Mouse (Mus musculus) forebrain, embryonic 14.5 days (tissue): ENCODE results near the gene Cyp2a4. TPM values are rescaled to one million over a fixed set of nuclear protein-coding genes. Genes with fewer than 3 reads are reported as not detected.
"Not testable (repeated sequence)": the region's sequence is repeated elsewhere in the genome, so short reads cannot be mapped to it uniquely, and the experiment has no call there.

Source experiments
- ATAC-seq: fragments of 200-750 bp; cut with Nextera tagmentation; 2 replicates; pipeline ENCODE4 v1.8.0; 2017; ENCODE audit warnings: mild to moderate bottlenecking, moderate library complexity
- DNase-seq: peaks from one replicate; pipeline ENCODE4 v3.0.0-alpha.2; 2015; ENCODE audit warnings: low spot score
- H3K27ac ChIP-seq: fragments of 300-500 bp; sonication (generic); 2 replicates; pipeline ENCODE4 v1.5.1; 2014; ENCODE audit warnings: low read depth, mild to moderate bottlenecking, control low read depth, low read length, moderate library complexity
- H3K27me3 ChIP-seq: fragments of 300-500 bp; sonication (generic); replicated peaks from 2 replicates; pipeline ENCODE4 v1.6.1; 2014; ENCODE audit warnings: low read length, control low read depth, mixed read lengths; ENCODE audit not compliant: control insufficient read depth, insufficient read depth
- H3K36me3 ChIP-seq: fragments of 300-500 bp; sonication (generic); 2 replicates; pipeline ENCODE4 v1.6.1; 2014; ENCODE audit warnings: low read length, control low read depth; ENCODE audit not compliant: control insufficient read depth, insufficient read depth
- H3K4me1 ChIP-seq: fragments of 300-500 bp; sonication (generic); 2 replicates; pipeline ENCODE4 v1.6.1; 2014; ENCODE audit warnings: antibody characterized with exemption, low read length, control low read depth; ENCODE audit not compliant: control insufficient read depth, insufficient read depth
- H3K4me2 ChIP-seq: fragments of 300-500 bp; sonication (generic); 2 replicates; pipeline ENCODE4 v1.6.1; 2014; ENCODE audit warnings: mild to moderate bottlenecking, control low read depth, low read length
- H3K4me3 ChIP-seq: fragments of 300-500 bp; sonication (generic); 2 replicates; pipeline ENCODE4 v1.5.1; 2014; ENCODE audit warnings: low read depth, low read length, control low read depth
- H3K9ac ChIP-seq: fragments of 300-500 bp; sonication (generic); 2 replicates; pipeline ENCODE4 v1.6.1; 2014; ENCODE audit warnings: mild to moderate bottlenecking, low read length, control low read depth, moderate library complexity
- H3K9me3 ChIP-seq: fragments of 300-500 bp; sonication (generic); replicated peaks from 2 replicates; pipeline ENCODE4 v1.6.1; 2016; ENCODE audit warnings: low read length, control low read depth, mixed read lengths; ENCODE audit not compliant: control insufficient read depth
- WGBS: fragments of 180-500 bp; shearing (Covaris S2); extraction: QIAGEN DNeasy Blood & Tissue Kit; methylation state at CpG from one replicate; pipeline ENCODE4 v1.1.7; 2014; 5-methylcytosine and 5-hydroxymethylcytosine counted together
- polyA plus RNA-seq: library from polyadenylated mRNA; unstranded; fragments of >200 nt; fragmentation: Nextera tagmentation; extraction: Ambion mirVana; gene quantifications from 2 replicates; pipeline ENCODE4 v1.2.1, GENCODE M21; 2014

The Cyp2a4 gene
- not detected in 2 replicates for polyA plus RNA-seq

DNA sequence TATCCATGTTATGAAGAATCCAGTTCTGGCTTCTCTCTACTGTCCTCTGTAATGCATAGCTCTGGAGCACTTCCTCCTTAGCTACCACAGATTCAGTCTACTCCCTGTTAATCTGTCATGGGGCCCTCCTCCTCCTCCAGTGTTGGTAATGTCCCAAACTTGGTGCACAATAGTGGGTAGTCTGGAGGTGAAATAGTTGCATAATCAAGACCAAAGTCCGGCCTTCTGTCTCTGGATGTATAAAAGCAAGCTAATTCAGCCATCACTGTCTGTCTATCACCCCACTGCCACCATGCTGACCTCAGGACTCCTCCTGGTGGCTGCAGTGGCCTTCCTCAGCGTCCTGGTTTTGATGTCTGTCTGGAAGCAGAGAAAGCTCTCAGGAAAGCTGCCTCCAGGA lies at the start of gene Cyp2a4:
Gene Cyp2a4, plus strand, starts transcription at position 244 of the 400 bp plus-strand sequence.
- not testable (repeated sequence) for H3K9me3 ChIP-seq, H3K36me3 ChIP-seq, H3K27ac ChIP-seq, ATAC-seq, H3K4me2 ChIP-seq, DNase-seq, H3K4me3 ChIP-seq, H3K4me1 ChIP-seq, H3K27me3 ChIP-seq, H3K9ac ChIP-seq
- WGBS: 54% methylated on average over 2 of the region's 2 CpGs

DNA sequence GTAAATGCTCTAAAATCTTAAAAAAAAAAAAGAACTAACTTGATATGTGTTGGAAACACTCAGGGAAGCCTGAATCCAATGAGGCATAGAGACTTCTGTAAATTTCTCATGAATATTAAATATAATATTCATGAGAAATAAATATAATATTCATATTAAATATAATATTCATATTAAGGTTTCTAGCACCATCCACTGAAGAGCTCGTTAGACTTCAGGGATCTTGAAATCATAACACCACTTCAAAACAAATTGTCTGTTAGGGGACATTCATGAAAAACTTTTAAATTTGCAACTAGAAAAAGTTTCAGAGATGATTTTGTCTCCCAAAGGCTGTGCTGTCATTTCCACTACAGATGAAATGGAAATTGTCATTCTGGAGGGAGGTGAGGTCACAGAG lies 46.9 kb upstream of the Cyp2a4 start, which contains the start of gene Vmn1r184:
Gene Vmn1r184, plus strand, starts transcription at position 301 of the 400 bp plus-strand sequence.
- not testable (repeated sequence) for H3K36me3 ChIP-seq, DNase-seq, H3K4me1 ChIP-seq, H3K9ac ChIP-seq, H3K9me3 ChIP-seq, H3K4me2 ChIP-seq, ATAC-seq, H3K4me3 ChIP-seq, H3K27me3 ChIP-seq, H3K27ac ChIP-seq
- 64% methylated on average over 1 of the region's 1 CpGs for WGBS

DNA sequence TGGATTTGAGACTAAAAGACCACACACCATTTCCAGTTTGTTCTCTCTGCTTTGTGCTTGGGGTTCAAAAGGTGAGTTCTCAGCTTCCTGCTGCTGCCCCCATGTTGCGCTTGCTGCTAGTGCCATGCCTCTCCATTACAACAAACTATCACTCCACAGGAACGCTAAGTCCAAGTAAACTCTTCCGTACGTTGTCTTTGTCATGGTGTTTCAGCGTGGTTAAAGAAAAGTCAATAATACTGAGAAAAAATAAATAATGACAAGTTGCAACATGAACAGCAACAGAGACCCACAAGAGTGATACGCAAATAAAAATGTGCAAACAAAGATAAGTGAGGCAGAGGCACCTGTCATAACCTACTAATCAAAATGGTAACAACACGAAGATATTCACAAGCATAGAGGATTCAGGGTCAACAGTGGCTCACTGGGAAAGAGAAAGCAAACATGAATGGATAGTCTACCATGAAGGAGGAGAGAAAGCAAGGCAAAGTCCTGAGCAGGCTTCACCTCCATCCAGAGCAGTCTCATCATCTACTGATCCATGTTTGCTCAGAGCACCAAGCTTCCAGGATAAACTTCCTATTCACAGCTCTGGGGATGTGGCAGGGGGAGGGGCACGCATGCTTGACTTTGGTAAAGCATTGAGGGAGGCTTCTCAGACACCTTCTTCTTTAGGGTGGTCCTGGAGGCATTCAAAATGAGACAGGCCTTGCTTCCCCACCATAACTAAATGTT lies 3.4 kb upstream of the Cyp2a4 start:
- H3K27ac ChIP-seq, H3K4me3 ChIP-seq, H3K9ac ChIP-seq, H3K4me1 ChIP-seq, H3K4me2 ChIP-seq, H3K36me3 ChIP-seq, H3K9me3 ChIP-seq, ATAC-seq, DNase-seq, H3K27me3 ChIP-seq: not testable (repeated sequence)
- WGBS: 86% methylated on average over 8 of the region's 8 CpGs

DNA sequence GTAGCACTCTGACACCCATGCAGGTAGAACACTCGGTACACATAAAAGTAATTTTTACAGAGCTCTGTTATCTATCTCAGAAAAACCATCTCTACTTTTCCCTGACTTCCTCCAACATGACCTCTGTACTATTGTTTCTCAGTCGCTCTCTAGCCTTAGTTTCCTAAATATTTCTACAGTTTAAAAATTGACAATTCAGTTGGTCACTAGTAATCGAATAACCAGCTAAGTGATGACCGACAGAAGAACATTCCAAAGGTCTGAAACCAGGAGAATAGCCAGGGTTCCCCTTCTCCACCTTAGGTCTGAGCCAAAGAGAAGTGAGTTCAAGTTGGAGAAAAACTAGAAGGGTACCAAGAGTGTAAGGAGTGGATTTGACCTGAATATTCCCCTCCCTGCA lies 4.8 kb downstream of the Cyp2a4 start:
- H3K9me3 ChIP-seq, H3K36me3 ChIP-seq, ATAC-seq, H3K27ac ChIP-seq, H3K9ac ChIP-seq, H3K4me3 ChIP-seq, H3K4me1 ChIP-seq, H3K4me2 ChIP-seq, H3K27me3 ChIP-seq, DNase-seq: not testable (repeated sequence)
- WGBS: 87% methylated on average over 4 of the region's 4 CpGs

DNA sequence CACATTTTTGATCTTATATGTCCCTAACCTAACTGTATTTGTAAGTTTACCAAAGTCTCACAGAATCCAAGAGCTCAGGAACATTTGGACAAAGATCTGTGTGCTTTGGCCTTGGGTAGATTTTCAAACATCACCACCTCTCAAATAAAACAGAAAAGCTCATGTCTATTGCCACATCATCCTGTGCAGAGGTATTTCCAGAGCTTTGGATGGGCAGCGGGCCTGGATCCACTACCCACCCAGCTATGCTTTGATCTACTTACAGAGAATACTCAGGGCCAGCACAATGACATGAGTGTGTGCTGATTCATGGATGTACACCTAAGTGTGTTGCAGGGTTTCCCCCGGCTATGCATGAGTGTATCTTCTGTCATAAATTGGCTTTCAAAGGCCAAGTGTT lies 8.2 kb downstream of the Cyp2a4 start:
- not testable (repeated sequence) for H3K4me2 ChIP-seq, H3K4me3 ChIP-seq, H3K9me3 ChIP-seq, H3K36me3 ChIP-seq, H3K27me3 ChIP-seq, H3K4me1 ChIP-seq, ATAC-seq, DNase-seq, H3K9ac ChIP-seq, H3K27ac ChIP-seq
- 89% methylated on average over 2 of the region's 2 CpGs for WGBS

DNA sequence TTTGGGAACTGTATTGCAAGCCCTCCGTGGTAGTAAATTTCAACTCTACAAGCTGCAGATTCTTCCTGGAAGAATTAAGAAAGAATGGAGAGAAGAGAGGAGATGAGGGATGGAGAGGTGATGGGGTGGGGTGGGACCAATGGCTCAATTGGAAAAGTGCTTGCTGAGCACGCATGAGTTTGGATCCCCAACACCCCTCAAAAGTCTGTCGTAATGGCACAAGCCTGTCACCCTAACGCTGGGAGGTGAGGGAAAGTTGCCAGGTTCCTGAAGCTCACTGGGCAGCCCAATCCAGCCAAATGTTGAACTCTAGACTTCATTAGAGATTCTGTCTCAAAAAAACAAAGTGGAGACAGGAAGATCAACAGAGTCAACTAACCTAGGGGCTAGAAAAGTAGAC lies 8.8 kb downstream of the Cyp2a4 start:
- H3K9ac ChIP-seq, H3K4me1 ChIP-seq, H3K27ac ChIP-seq, H3K4me3 ChIP-seq, H3K27me3 ChIP-seq, H3K36me3 ChIP-seq, H3K9me3 ChIP-seq, ATAC-seq, H3K4me2 ChIP-seq, DNase-seq: not testable (repeated sequence)
- WGBS: 84% methylated on average over 4 of the region's 4 CpGs

DNA sequence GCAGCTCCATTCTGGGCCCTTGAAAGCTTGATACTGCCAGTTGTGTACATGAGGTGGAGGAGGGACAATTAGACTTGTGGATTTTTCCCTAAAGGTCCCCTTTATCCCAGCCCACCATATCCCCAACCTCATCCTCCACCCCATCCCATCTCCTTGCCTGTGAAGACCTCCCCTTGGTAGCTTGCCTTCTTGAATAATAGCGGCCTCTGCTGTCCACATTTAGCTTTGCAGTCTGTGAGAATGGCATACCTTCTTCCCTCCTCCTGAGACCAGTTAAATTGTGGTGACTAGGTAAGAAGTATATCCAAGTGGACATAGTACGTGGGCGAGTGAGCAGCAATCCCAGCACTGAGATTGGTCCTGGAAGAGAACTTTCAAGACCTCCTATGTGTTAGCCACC lies 13.4 kb downstream of the Cyp2a4 start:
- not testable (repeated sequence) for DNase-seq, H3K9me3 ChIP-seq, H3K27ac ChIP-seq, H3K9ac ChIP-seq, H3K4me3 ChIP-seq, H3K36me3 ChIP-seq, H3K4me1 ChIP-seq, H3K27me3 ChIP-seq, ATAC-seq, H3K4me2 ChIP-seq
- 73% methylated on average over 3 of the region's 3 CpGs for WGBS

DNA sequence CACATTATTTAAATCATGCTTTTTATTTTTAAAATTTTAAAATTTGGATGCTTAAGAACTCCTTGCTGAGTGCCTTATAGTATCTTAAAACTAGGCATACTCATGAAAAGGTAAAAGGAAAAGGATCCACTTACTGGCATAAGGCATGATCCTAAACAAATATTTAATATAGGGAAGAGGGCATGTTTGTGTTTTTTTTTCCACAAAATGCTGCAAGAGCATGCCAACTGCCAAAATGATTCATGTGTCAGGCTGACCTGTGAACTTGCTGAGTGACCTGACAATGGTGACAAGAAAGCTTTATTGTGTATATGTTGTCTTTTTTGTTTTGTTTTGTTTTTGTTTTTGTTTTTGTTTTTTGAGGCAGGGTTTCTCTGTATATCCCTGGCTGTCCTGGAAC lies 43.2 kb downstream of the Cyp2a4 start:
- not testable (repeated sequence) for H3K9ac ChIP-seq, H3K4me3 ChIP-seq, ATAC-seq, DNase-seq, H3K9me3 ChIP-seq, H3K36me3 ChIP-seq, H3K27ac ChIP-seq, H3K4me2 ChIP-seq, H3K4me1 ChIP-seq, H3K27me3 ChIP-seq

DNA sequence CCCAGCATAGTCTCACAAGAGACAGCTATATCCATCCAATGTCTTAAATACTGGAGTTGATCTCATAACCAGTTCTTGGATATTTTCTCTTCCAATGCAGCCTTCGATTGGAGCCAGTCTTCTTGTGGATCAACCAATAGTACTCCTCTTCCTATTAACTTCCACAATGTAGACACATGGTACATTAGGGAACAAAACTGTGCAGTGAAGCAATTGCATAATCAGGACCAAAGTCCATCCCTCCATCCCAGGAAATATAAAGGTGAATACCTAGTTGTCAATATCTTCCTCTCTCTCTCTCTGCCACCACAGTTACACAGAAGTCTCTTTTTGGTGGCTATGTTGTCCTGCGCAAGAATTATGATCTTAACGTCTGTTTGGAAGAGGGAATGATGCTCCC lies 45.3 kb downstream of the Cyp2a4 start:
- H3K36me3 ChIP-seq, ATAC-seq, H3K27ac ChIP-seq, H3K9me3 ChIP-seq, H3K4me3 ChIP-seq, H3K4me1 ChIP-seq, H3K27me3 ChIP-seq, DNase-seq, H3K4me2 ChIP-seq, H3K9ac ChIP-seq: not testable (repeated sequence)
- WGBS: 82% methylated on average over 2 of the region's 3 CpGs
